Mouse (Mus musculus) liver, embryonic 14.5 days (tissue): ENCODE measurements around the gene Atp5e. TPM values are rescaled to one million over a fixed set of nuclear protein-coding genes. Genes with fewer than 3 reads are reported as not detected.

Experiments used
- ATAC-seq: fragments of 200-750 bp; cut with Nextera tagmentation; 2 replicates; pipeline ENCODE4 v1.8.0; 2017; ENCODE audit warnings: moderate number of reproducible peaks, mild to moderate bottlenecking, moderate library complexity; ENCODE audit not compliant: insufficient read depth
- DNase-seq, 3 experiments: peaks; one replicate each; pipeline ENCODE4 v3.0.0-alpha.2; 2012 to 2013; ENCODE audit warnings: low read depth in 3 of 3, low spot score in 3 of 3
- H3K27ac ChIP-seq: fragments of 300-500 bp; sonication (generic); 2 replicates; pipeline ENCODE4 v1.5.1; 2014; ENCODE audit warnings: moderate library complexity, mild to moderate bottlenecking, control low read depth, inconsistent platforms
- H3K27me3 ChIP-seq: fragments of 300-500 bp; sonication (generic); 2 replicates; pipeline ENCODE4 v1.6.1; 2014; ENCODE audit warnings: mild to moderate bottlenecking, low read length, moderate library complexity; ENCODE audit not compliant: control insufficient read depth, insufficient read depth
- H3K36me3 ChIP-seq: fragments of 300-500 bp; sonication (generic); replicated peaks from 2 replicates; pipeline ENCODE4 v1.6.1; 2014; ENCODE audit warnings: low read depth; ENCODE audit not compliant: control insufficient read depth, insufficient read depth
- H3K4me1 ChIP-seq, 2 experiments: fragments of 200-500 bp in 1 of 2; fragments of 300-500 bp in 1 of 2; sonication (generic) in 1 of 2; replicated peaks; 2 replicates each; pipeline ENCODE4 v1.6.1; 2012 to 2014; ENCODE audit warnings: antibody characterized with exemption in 1 of 2, inconsistent platforms in 1 of 2, low read length in 1 of 2; ENCODE audit not compliant: control insufficient read depth in 2 of 2, insufficient read depth in 2 of 2
- H3K4me2 ChIP-seq: fragments of 300-500 bp; sonication (generic); 2 replicates; pipeline ENCODE4 v1.6.1; 2014; ENCODE audit warnings: low read depth, mild to moderate bottlenecking, control low read depth, moderate library complexity
- H3K4me3 ChIP-seq, 2 experiments: fragments of 200-500 bp in 1 of 2; fragments of 300-500 bp in 1 of 2; sonication (generic) in 1 of 2; 2 replicates each; pipeline ENCODE4 v1.5.1; 2012 to 2014; ENCODE audit warnings: low read depth in 2 of 2, low read length in 2 of 2, mild to moderate bottlenecking in 2 of 2, control low read depth in 1 of 2, inconsistent platforms in 1 of 2, moderate library complexity in 1 of 2; ENCODE audit not compliant: insufficient read depth in 1 of 2
- H3K9ac ChIP-seq: fragments of 300-500 bp; sonication (generic); replicated peaks from 2 replicates; pipeline ENCODE4 v1.6.1; 2014; ENCODE audit warnings: mild to moderate bottlenecking, control low read depth, moderate library complexity
- H3K9me3 ChIP-seq: fragments of 300-500 bp; sonication (generic); 2 replicates; pipeline ENCODE4 v1.6.1; 2016; ENCODE audit warnings: low read length, mixed read lengths; ENCODE audit not compliant: control insufficient read depth
- CTCF ChIP-seq: IDR thresholded peaks from 2 replicates; pipeline ENCODE4 v1.5.1; 2016; ENCODE audit warnings: antibody characterized with exemption, low read depth, control low read depth
- EP300 ChIP-seq: IDR thresholded peaks from 2 replicates; pipeline ENCODE4 v1.6.1; 2016; ENCODE audit warnings: antibody characterized with exemption, low read depth
- WGBS: fragments of 180-500 bp; shearing (Covaris S2); extraction: QIAGEN DNeasy Blood & Tissue Kit; methylation state at CpG from one replicate; pipeline ENCODE4 v1.1.7; 2014; ENCODE audit not compliant: insufficient replicate concordance; 5-methylcytosine and 5-hydroxymethylcytosine counted together
- polyA plus RNA-seq, 2 experiments: library from polyadenylated mRNA; depleted of rRNA in 1 of 2; stranded (reverse) in 1 of 2; unstranded in 1 of 2; fragments of >200 nt; fragmentation: Nextera tagmentation in 1 of 2; extraction: Ambion mirVana in 1 of 2; gene quantifications; 2 replicates each; pipeline versions ENCODE4 v1.2.1 to v1.2.3; 2012 to 2014

The Atp5e gene
- polyA plus RNA-seq, 2 experiments, result 238 to 483 TPM

DNA sequence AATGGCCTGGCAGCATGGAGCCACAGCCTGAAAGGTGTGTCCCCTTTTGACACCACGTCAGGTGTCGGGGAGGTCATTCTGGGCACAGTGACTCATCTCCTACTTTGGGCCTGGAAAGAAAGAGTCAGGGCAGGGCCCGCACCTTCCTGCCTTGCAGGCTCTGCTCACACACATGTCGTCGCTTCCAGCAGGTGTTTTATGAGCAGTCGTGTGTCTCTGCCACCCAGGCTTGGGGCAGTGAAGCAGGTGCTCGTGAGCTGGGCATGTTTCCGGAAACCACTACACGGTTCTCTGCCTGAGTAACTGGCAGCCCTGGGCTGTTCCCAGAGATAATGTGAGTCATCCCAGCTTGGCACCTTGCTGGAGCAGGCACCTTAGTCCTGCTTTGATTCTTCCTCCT, 21.4 kb downstream of the Atp5e start:
- WGBS, result 79% methylated on average over 9 of the region's 9 CpGs
- Histone ChIP-seq H3K4me3 (no peak overlapping the region), H3K4me2 (no peak overlapping the region), H3K9ac (no peak overlapping the region), H3K36me3 (no peaks in the 10 kb centered on the region), H3K27ac (no peak overlapping the region), H3K4me1 (peaks cover 14 to 26% of the 10 kb centered on the region in 2 experiments), H3K27me3 (no peaks in the 10 kb centered on the region), H3K9me3 (no peaks in the 10 kb centered on the region)
- TF ChIP-seq EP300, result no peak
- no peak for TF ChIP-seq CTCF
- ATAC-seq, result no peak
- DNase-seq, result no peak

DNA sequence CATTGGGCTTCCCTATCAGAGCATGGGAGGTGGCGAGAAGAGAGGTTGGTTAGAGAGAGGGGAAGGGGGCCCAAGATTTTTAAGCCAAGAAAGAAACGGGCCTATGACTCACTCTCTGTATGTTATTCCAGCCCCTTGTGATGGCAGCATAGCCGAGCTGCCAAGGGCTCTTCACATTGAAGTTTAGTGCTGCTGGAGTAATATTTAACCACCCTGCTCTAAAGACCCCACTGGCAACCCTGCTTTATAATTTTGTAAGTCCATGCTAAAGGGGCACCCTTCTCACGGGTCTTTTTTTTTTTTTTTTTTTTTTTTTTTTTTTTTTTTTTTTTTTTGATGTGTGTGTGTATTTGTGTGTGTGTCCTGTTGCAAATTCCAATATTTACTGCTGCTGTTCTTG, 22.0 kb downstream of the Atp5e start:
- Histone ChIP-seq H3K4me2 (no peak overlapping the region), H3K9me3 (no peaks in the 10 kb centered on the region), H3K27ac (no peak overlapping the region), H3K36me3 (no peaks in the 10 kb centered on the region), H3K9ac (no peak overlapping the region), H3K27me3 (no peaks in the 10 kb centered on the region), H3K4me3 (no peak overlapping the region), H3K4me1 (peaks cover 14 to 31% of the 10 kb centered on the region in 2 experiments)
- DNase-seq, result no peak
- no peak for ATAC-seq
- no peak for TF ChIP-seq EP300
- 58% methylated on average over 4 of the region's 4 CpGs for WGBS

DNA sequence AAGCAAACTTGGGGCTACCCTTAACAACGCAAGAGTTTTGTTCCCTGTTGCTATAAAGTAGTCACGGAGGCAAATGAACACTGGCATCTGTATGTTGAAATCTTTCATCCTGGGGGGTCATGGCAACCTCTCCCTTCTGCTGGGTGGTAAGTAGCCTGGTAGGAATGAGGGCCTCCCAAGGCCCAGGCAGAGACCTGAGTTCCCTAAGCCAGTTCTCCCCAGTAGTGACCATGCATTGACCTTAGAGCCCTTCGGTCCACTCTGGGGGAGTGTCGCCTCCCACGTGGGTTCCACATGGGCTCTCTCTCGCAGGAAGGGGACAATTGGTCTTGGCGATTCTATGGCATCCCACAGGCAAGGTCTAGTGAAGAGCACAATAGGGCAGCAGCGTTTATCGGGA, 23.9 kb downstream of the Atp5e start:
- Histone ChIP-seq H3K9ac (no peak overlapping the region), H3K4me3 (no peak overlapping the region), H3K27ac (no peak overlapping the region), H3K27me3 (no peaks in the 10 kb centered on the region), H3K4me1 (peaks cover 14 to 34% of the 10 kb centered on the region in 2 experiments), H3K9me3 (no peaks in the 10 kb centered on the region), H3K4me2 (no peak overlapping the region), H3K36me3 (no peaks in the 10 kb centered on the region; the same call in 1 of the 2 replicates)
- 74% methylated on average over 9 of the region's 9 CpGs for WGBS
- DNase-seq, result no peak
- TF ChIP-seq CTCF (no peak), EP300 (no peak)
- ATAC-seq, result no peak

DNA sequence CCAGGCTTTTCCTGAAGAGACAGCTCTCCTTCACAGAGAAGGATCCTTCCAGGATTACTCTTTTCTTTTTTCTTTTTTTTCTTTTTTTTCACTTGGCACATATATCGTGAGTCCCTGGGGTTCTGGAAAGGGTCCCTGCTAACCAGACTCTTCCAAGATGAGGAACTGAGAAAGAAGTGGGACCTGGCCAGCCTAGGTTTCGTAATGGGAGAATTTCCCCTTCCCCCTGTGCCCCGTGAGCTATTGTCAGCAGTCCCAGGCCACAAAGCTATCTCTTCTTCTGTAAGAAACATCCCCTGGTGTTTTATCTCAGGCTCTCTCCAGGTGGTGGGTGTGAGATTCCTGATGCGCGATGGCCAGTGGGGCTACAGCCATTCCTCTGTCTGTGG, 24.5 kb downstream of the Atp5e start:
- DNase-seq, result no peak
- Histone ChIP-seq H3K36me3 (no peaks in the 10 kb centered on the region; the same call in 1 of the 2 replicates), H3K27ac (no peak overlapping the region), H3K27me3 (no peaks in the 10 kb centered on the region), H3K9me3 (no peaks in the 10 kb centered on the region), H3K4me3 (no peak overlapping the region), H3K4me2 (peak overlapping the region; percentile 98), H3K4me1 (peaks cover 14 to 34% of the 10 kb centered on the region in 2 experiments), H3K9ac (no peak overlapping the region)
- WGBS, result 18% methylated on average over 5 of the region's 5 CpGs
- ATAC-seq, result no peak
- TF ChIP-seq CTCF (no peak), EP300 (no peak)

DNA sequence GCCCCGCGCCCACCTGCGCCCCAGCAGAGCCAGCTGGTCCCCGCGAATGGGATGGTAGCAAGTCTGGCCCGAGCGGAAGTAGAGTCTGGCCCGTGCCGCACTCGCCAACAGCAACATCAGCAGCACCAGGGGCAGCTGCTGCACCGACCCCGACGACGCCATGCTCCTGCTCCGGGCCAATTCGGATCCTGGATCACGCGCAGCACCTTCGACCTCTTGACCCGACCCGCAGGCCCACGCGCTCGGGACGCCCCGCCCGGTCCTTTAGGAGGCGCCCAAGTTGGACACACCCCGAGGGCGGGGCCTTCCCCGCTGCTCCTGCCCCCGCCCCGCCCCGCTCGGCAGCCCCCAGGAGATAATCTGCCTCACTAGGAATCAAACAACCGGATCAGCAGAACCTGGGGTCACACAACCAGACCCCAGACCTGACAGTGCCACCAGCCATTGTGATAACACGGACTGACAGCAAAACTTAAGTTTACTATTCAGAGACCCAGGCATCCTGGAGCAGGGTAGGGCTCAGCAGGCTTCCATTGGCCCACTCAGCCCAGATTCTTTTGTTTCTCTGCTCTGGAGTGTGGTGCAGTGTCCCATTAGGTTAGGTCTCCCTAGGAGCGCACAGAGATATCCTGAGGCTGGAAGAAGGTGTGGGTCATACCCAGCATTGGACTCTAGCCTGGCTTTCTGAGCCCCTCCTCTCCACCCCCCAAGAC, 25.0 kb downstream of the Atp5e start, which contains the start of gene Ctsz:
TSS of gene Ctsz (minus strand) at position 303 of the 713 bp plus-strand sequence.
- H3K4me1 ChIP-seq, result peaks cover 14 to 34% of the 10 kb centered on the region in 2 experiments
- peak within 1 kb of the TSS; percentile 98 for H3K4me2 ChIP-seq
- H3K27ac ChIP-seq, result no peak within 1 kb of the TSS
- no peaks in the 10 kb centered on the region for H3K27me3 ChIP-seq
- no peaks in the 10 kb centered on the region for H3K9me3 ChIP-seq
- TF ChIP-seq CTCF (no peak), EP300 (no peak)
- ATAC-seq, result peak; percentile 86
- peak within 1 kb of the TSS; percentile 71 for H3K9ac ChIP-seq
- WGBS, result 1% methylated on average over 38 of the region's 38 CpGs
- peak within 1 kb of the TSS; percentile 71 to 72 for H3K4me3 ChIP-seq
- peak; percentile 55 to 63 (median 58) for DNase-seq
- H3K36me3 ChIP-seq, result no peaks in the 10 kb centered on the region; the same call in 1 of the 2 replicates
